Mouse (Mus musculus) embryonic facial prominence, embryonic 10.5 days (tissue): Measurements from ENCODE around the gene Zfp867. TPM values are rescaled to one million over a fixed set of nuclear protein-coding genes. Genes with fewer than 3 reads are reported as not detected.

Experiments
- DNase-seq: peaks from one replicate; pipeline ENCODE4 v3.0.0-alpha.2; 2017; ENCODE audit warnings: low spot score
- H3K27ac ChIP-seq: fragments of 300-500 bp; sonication (generic); replicated peaks from 2 replicates; pipeline ENCODE4 v1.5.1; 2016; ENCODE audit warnings: mild to moderate bottlenecking
- H3K27me3 ChIP-seq: fragments of 300-500 bp; sonication (generic); replicated peaks from 2 replicates; pipeline ENCODE4 v1.6.1; 2016; ENCODE audit warnings: low read depth, mild to moderate bottlenecking; ENCODE audit not compliant: poor library complexity, severe bottlenecking
- H3K36me3 ChIP-seq: fragments of 300-500 bp; sonication (generic); replicated peaks from 2 replicates; pipeline ENCODE4 v1.6.1; 2016; ENCODE audit warnings: mild to moderate bottlenecking, moderate library complexity
- H3K4me1 ChIP-seq: fragments of 300-500 bp; sonication (generic); 2 replicates; pipeline ENCODE4 v1.6.1; 2016
- H3K4me3 ChIP-seq: fragments of 300-500 bp; sonication (generic); 2 replicates; pipeline ENCODE4 v1.5.1; 2016; ENCODE audit warnings: mild to moderate bottlenecking, moderate library complexity
- H3K9me3 ChIP-seq: fragments of 300-500 bp; sonication (generic); 2 replicates; pipeline ENCODE4 v1.6.1; 2016; ENCODE audit warnings: mild to moderate bottlenecking
- WGBS: fragments of 180-500 bp; shearing (Covaris S2); methylation state at CpG from one replicate; pipeline ENCODE4 v1.1.7; 2016; 5-methylcytosine and 5-hydroxymethylcytosine counted together
- polyA plus RNA-seq: library from polyadenylated mRNA; unstranded; fragments of >200 nt; fragmentation: Nextera tagmentation; extraction: Ambion mirVana; gene quantifications from 2 replicates; pipeline ENCODE4 v1.2.1, GENCODE M21; 2016

Gene Zfp867
- polyA plus RNA-seq = 8.6 and 9.3 TPM in 2 replicates

DNA sequence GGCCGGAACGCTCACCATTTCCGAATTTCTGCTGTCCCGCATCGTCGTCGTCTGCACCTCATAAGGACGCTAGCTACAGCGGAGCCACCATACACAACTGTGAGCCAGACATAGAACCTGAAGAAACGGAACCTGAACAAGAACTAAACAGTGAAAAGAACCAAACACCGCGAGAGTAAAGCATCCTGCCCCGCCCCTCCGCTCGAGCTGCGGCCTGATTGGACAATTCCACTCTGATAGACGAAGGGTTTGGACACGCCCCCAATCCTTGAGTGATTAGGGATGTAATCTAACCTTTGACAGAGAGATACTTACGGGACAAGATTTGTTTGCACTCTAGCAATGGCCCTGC is at the start of gene Zfp867:
TSS of gene Zfp867 (minus strand) at position 149 of the 352 bp plus-strand sequence.
- Histone ChIP-seq H3K4me3 (peak within 1 kb of the TSS; percentile 76), H3K36me3 (peaks cover 2% of the 10 kb centered on the region; the same call in 1 of the 2 replicates), H3K9me3 (no peaks in the 10 kb centered on the region), H3K27me3 (no peaks in the 10 kb centered on the region), H3K4me1 (peaks cover 10% of the 10 kb centered on the region), H3K27ac (peak within 1 kb of the TSS; percentile 86)
- DNase-seq = peak; percentile 92
- WGBS = under 1% methylated on average over 19 of the region's 19 CpGs

DNA sequence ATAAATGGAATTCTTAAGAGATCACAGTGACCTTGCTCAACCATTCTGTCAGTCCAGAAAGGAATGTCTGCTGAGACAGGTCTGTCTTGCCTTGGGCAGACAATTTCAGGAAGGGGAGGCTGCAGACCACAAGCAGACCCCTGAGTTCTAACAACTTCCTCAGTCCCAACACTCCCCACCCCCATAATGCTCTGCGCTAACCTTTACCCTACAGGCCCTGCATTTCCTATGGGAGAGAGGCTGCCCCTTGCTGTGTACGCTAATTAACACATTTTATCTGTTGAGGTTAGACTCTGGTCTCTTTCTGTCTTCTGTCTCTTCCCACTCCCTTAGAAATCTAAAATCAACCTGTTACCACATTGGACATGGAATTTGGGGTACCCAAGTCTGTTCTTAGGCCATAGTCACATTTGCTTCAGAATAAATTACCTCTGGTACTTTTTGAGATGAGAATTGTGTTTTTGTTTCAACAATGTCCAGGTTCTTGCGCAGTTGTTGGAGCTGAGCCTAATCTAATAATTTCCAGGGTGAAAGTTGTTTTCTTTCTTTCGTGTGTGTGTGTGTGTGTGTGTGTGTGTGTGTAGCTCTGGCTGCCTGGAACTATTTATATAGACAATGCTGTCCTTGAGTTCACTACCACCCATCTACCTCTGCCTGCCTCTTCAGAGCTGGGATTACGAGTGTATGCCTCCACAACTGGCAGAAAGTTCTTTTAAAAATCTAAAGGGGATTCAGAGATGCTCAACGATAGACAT is 47.6 kb upstream of the Zfp867 start:
- DNase-seq = no peak
- 63% methylated on average over 6 of the region's 6 CpGs for WGBS
- Histone ChIP-seq H3K36me3 (no peaks in the 10 kb centered on the region), H3K27ac (no peak overlapping the region), H3K27me3 (no peaks in the 10 kb centered on the region), H3K9me3 (0 out of 2 replicates have a peak, but pooled peaks cover 2% of the 10 kb centered on the region), H3K4me3 (no peak overlapping the region), H3K4me1 (peaks cover 11% of the 10 kb centered on the region)

DNA sequence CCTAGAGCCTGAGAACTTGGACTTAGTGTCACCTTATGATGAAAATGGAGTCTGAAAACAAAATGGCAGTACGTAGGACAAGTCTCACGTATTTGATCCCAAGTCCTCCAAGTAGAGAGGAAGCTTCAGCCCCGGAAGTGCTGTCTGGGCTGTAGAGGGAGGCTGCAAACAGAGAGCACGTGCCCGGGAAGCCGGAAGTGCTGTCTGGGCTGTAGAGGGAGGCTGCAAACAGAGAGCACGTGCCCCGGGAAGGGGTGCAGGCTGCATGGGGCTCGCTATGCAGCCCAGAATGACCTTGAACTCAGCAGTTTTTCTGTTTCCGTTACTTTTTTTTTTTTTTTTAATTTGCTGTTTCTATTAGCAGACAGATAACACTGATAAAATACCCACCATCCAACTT is 46.0 kb upstream of the Zfp867 start:
- no peak overlapping the region for H3K27ac ChIP-seq

DNA sequence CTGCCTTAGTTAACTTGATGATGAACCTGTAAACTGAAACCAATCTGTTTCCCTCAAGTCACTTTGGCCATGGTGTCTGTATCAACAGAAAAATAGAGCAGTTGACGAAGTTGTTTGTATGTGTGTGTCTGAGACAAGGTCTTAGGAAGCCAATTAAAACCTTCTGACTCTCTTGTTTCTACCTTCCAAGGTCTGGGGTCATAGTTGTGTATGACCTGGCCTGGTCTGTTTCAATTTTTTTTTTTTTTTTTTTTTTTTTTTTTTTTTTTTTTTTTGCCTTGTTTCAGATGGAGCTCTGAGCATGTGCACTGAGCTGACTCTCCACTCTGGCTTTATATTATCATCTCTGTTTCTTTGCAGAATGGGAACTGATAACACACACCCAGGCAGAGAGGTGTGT is 45.2 kb upstream of the Zfp867 start:
- H3K36me3 ChIP-seq = 0 out of 2 replicates have a peak, but pooled peaks cover 3% of the 10 kb centered on the region
- WGBS = 74% methylated on average over 1 of the region's 1 CpGs
- DNase-seq = no peak
- no peaks in the 10 kb centered on the region for H3K9me3 ChIP-seq
- no peak overlapping the region for H3K27ac ChIP-seq
- H3K4me3 ChIP-seq = no peak overlapping the region
- peaks cover 15% of the 10 kb centered on the region for H3K4me1 ChIP-seq
- no peaks in the 10 kb centered on the region for H3K27me3 ChIP-seq

More for the DNA sequence above, 46.0 kb upstream of the Zfp867 start:
- H3K4me3 ChIP-seq = no peak overlapping the region
- no peaks in the 10 kb centered on the region for H3K36me3 ChIP-seq
- peaks cover 15% of the 10 kb centered on the region for H3K4me1 ChIP-seq
- H3K9me3 ChIP-seq = no peaks in the 10 kb centered on the region
- H3K27me3 ChIP-seq = no peaks in the 10 kb centered on the region
- WGBS = 70% methylated on average over 10 of the region's 10 CpGs
- DNase-seq = no peak

DNA sequence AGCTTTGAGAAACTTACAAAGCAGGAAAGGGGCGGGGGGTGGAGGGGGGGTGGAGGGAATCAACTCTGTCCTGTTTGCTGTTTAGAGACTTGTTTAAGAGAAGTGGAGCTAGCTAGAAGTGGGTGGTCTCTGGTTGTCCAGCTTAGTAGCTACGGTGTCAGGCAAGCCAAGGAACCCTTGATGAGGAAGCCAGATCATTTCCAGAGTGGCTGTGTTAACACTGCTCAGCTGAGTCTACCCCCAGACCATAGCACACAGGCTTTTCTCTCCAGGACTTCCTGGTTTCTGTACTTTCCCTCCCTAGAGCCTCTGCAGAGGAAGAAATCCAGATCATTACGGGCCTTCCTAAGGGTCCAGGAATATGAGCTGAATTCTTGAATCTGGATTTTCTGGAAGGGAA is 42.5 kb upstream of the Zfp867 start:
- H3K9me3 ChIP-seq = no peaks in the 10 kb centered on the region
- H3K27ac ChIP-seq = 0 out of 2 replicates have a peak overlapping the region, but pooled peaks have one; percentile 30
- H3K36me3 ChIP-seq = peaks cover 22% of the 10 kb centered on the region
- H3K4me3 ChIP-seq = no peak overlapping the region
- H3K4me1 ChIP-seq = peaks cover 8% of the 10 kb centered on the region
- WGBS = 59% methylated on average over 3 of the region's 3 CpGs
- DNase-seq = no peak
- no peaks in the 10 kb centered on the region for H3K27me3 ChIP-seq

DNA sequence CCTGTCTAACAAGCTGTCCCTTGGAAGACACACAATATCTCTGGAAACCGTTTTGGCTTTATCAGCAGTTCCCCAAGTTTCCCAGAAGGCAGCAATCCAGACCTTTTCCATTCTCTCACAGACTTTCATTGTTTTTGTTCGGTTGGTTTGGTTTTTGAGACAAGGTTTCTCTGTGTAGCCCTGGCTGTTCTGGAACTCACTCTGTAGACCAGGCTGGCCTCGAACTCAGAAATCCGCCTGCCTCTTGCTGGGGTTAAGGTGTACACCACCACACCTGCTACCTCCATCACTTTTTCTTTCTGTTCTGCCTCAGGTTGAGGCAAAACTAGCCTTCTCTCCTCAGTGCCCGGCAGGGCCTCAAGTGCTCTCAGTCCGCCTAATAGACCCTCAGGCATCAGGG is 42.1 kb upstream of the Zfp867 start:
- no peaks in the 10 kb centered on the region for H3K27me3 ChIP-seq
- DNase-seq = no peak
- H3K27ac ChIP-seq = 0 out of 2 replicates have a peak overlapping the region, but pooled peaks have one; percentile 30
- peaks cover 26% of the 10 kb centered on the region for H3K36me3 ChIP-seq
- peaks cover 4% of the 10 kb centered on the region; the same call in 1 of the 2 replicates for H3K4me1 ChIP-seq
- no peak overlapping the region for H3K4me3 ChIP-seq
- H3K9me3 ChIP-seq = no peaks in the 10 kb centered on the region
- 58% methylated on average over 6 of the region's 6 CpGs for WGBS

DNA sequence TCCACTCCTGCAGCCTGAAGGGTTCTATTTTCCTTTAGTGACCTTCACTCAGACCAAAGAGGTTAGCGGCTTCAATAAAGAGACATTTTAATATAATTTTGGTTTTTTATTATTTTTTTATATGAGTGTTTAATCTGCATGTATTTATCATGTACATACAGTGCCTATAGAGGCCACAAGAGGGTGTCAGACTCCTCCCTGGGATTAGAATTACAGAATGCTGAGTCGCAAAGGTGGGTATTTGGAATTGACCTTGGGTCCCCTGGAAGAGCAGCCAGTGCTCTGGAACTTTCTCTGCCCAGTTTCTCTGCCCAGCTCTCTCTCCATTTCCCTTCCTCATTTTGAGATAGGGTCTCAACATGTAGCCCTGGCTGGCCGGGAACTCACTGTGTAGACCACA is 41.3 kb upstream of the Zfp867 start:
- Histone ChIP-seq H3K9me3 (no peaks in the 10 kb centered on the region), H3K4me3 (no peak overlapping the region), H3K4me1 (peaks cover 4% of the 10 kb centered on the region; the same call in 1 of the 2 replicates), H3K27ac (no peak overlapping the region), H3K36me3 (peaks cover 33% of the 10 kb centered on the region), H3K27me3 (no peaks in the 10 kb centered on the region)
- DNase-seq = no peak
- WGBS = 80% methylated on average over 3 of the region's 3 CpGs

DNA sequence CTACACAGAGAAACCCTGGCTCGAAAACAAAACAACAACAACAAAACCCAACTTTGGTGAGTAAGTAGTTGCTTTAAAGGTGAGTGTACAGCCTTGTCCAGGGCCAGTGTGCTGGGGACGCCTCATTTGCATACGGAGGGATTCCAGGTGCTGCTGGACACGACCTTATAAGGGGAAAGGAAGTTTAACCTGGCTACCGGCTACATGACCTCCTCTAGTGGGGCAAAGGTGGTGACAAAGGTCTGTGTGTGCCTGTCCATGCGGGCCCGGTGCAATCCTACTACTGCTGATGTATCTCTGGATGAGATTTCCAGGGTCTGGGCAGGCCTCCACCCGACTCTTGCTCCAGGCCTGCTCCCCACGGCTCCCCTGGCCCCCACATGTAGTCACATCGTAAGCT is 40.5 kb upstream of the Zfp867 start:
- peaks cover 8% of the 10 kb centered on the region for H3K4me1 ChIP-seq
- H3K9me3 ChIP-seq = no peaks in the 10 kb centered on the region
- 90% methylated on average over 10 of the region's 10 CpGs for WGBS
- no peak overlapping the region for H3K4me3 ChIP-seq
- no peak overlapping the region for H3K27ac ChIP-seq
- DNase-seq = no peak
- peaks cover 41% of the 10 kb centered on the region for H3K36me3 ChIP-seq
- no peaks in the 10 kb centered on the region for H3K27me3 ChIP-seq

DNA sequence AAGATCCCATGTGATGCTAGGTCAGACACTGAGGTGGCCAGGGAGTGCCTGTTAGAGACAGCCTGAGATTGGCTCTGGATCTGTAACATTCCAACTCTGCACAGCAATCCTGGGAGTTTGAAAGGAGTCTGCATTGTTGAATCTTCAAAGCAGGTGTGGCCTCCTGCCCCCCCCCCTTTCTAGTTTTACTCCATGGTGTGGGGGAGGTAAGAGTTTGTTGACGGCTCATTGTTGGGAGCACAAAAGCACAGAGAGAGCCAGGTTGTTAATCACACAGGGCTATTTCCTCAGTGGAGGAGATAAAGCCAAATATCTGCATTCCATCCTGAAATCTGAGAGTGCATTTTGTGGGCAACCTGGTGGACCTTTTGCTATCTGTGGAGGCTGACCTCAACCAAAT is 39.3 kb upstream of the Zfp867 start:
- Histone ChIP-seq H3K27me3 (no peaks in the 10 kb centered on the region), H3K36me3 (peaks cover 41% of the 10 kb centered on the region), H3K4me3 (no peak overlapping the region), H3K27ac (no peak overlapping the region), H3K4me1 (peaks cover 19% of the 10 kb centered on the region), H3K9me3 (no peaks in the 10 kb centered on the region)
- DNase-seq = no peak
- WGBS = 78% methylated on average over 1 of the region's 1 CpGs

DNA sequence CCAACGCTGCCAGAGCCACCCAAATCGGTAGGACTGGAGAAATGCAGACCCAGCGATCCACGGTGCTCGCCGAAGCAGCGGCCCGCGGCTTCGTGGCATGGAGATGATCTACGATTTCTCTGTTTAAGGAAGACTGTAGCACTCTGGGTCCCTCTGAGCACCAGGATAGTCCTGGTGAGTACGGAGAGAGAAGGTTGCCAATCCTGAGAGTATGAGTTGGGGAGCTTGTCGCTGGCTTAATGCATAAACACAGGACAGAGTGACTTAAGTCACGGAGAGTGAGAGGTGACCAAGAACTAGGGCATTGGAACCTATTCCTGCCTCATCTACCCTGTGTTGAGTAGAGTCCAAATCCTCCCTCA is 34.4 kb upstream of the Zfp867 start:
- H3K4me1 ChIP-seq = peaks cover 28% of the 10 kb centered on the region
- under 1% methylated on average over 14 of the region's 14 CpGs for WGBS
- no peaks in the 10 kb centered on the region for H3K9me3 ChIP-seq
- peak overlapping the region; percentile 91 for H3K4me3 ChIP-seq
- peak overlapping the region; percentile 97 for H3K27ac ChIP-seq
- H3K36me3 ChIP-seq = peaks cover 65% of the 10 kb centered on the region
- H3K27me3 ChIP-seq = no peaks in the 10 kb centered on the region
- DNase-seq = no peak

DNA sequence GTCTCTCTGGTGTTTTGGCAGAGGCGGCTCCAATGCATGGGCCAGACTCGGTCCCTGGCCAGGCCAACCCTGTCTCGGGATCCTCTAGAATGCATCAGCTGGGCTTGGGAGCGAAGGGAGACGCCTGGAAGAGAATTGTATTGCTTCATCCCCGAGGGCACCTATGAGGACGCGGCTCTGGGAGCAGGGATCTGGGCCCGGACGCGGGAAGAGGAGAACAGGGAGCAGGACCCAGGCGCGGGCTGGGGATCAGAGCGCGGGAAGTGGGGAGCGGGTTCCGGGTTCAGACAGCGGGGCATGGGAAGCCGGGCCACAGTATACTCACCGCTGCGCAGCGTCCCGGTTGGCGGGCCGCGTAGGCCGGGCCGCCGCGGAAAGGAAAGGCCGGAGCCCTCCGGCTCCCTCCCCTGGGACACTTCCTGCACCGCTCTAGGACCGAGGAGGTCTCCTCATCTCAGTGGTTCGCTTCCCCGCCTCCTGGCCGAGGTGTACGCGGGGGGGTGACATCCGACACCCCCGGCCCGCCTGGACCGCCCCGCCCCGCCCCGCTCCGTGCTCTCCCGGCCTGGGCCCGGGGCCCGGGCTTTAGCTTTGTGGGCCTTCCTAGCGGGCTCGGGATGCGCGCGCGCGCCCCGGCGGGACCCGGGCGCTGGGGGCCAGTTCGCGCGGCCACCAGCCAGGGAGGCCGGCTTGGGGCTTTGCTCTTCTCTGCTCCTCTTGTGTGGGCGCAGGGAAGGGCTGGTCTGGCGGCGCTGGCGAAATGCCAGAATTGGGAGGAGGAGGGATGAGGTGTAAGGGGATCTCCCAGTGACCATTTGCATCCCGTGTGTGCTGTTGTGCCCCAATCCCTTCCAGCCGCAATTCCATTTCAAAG is 33.8 kb upstream of the Zfp867 start:
- peaks cover 65% of the 10 kb centered on the region for H3K36me3 ChIP-seq
- under 1% methylated on average over 71 of the region's 71 CpGs for WGBS
- no peaks in the 10 kb centered on the region for H3K27me3 ChIP-seq
- peaks cover 28% of the 10 kb centered on the region for H3K4me1 ChIP-seq
- H3K27ac ChIP-seq = peak overlapping the region; percentile 97
- H3K9me3 ChIP-seq = no peaks in the 10 kb centered on the region
- peak; percentile 95 for DNase-seq
- H3K4me3 ChIP-seq = peak overlapping the region; percentile 91

DNA sequence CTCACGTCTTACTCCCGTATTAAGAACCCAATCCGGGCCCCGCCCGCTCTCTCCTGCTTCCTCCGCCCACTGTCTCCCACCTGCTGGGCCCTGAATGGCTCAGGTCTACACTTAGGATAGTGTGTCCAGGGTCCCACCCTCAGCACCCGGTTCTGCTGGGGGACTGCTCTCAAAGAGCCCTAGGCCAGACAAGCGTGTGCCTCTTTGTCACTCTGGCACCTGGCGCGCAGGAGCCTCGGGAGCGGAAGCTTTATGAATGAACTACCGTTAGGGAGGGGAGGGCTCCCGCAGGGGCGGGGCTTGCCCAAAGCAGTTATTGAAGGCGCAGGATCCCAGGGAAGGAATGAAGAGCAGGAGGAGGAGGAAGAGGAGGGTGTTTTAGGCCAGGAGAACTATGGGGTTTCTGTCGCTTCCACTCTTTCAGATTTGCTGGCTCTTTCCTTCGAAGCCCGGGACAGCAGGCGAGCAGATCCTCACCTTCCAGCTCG is 33.1 kb upstream of the Zfp867 start:
- peak; percentile 80 for DNase-seq
- WGBS = under 1% methylated on average over 21 of the region's 21 CpGs
- H3K4me1 ChIP-seq = peaks cover 28% of the 10 kb centered on the region
- peak overlapping the region; percentile 91 for H3K4me3 ChIP-seq
- H3K27me3 ChIP-seq = no peaks in the 10 kb centered on the region
- peaks cover 65% of the 10 kb centered on the region for H3K36me3 ChIP-seq
- H3K27ac ChIP-seq = peak overlapping the region; percentile 97
- no peaks in the 10 kb centered on the region for H3K9me3 ChIP-seq
